Mouse (Mus musculus) kidney, embryonic 14.5 days (tissue): ENCODE measurements around the gene Acer2. TPM values are rescaled to one million over a fixed set of nuclear protein-coding genes. Genes with fewer than 3 reads are reported as not detected.

ENCODE experiments used
- ATAC-seq: fragments of 200-750 bp; cut with Nextera tagmentation; 2 replicates; pipeline ENCODE4 v1.8.0; 2017; ENCODE audit warnings: moderate number of reproducible peaks, mild to moderate bottlenecking, moderate TSS enrichment, moderate library complexity; ENCODE audit not compliant: low FRiP score, low TSS enrichment
- H3K27ac ChIP-seq: fragments of 300-500 bp; sonication (generic); 2 replicates; pipeline ENCODE4 v1.5.1; 2014; ENCODE audit warnings: low read depth, mild to moderate bottlenecking, low read length, moderate library complexity, mixed read lengths
- H3K27me3 ChIP-seq: fragments of 300-500 bp; sonication (generic); 2 replicates; pipeline ENCODE4 v1.6.1; 2014; ENCODE audit warnings: mild to moderate bottlenecking, low read length; ENCODE audit not compliant: control insufficient read depth, insufficient read depth
- H3K36me3 ChIP-seq: fragments of 300-500 bp; sonication (generic); 2 replicates; pipeline ENCODE4 v1.6.1; 2014; ENCODE audit warnings: low read length, mixed read lengths; ENCODE audit not compliant: control insufficient read depth, insufficient read depth
- H3K4me1 ChIP-seq: fragments of 300-500 bp; sonication (generic); 2 replicates; pipeline ENCODE4 v1.6.1; 2014; ENCODE audit warnings: low read length, mixed read lengths; ENCODE audit not compliant: control insufficient read depth, insufficient read depth
- H3K4me2 ChIP-seq: fragments of 300-500 bp; sonication (generic); replicated peaks from 2 replicates; pipeline ENCODE4 v1.6.1; 2014; ENCODE audit warnings: low read depth, mild to moderate bottlenecking, low read length
- H3K4me3 ChIP-seq: fragments of 300-500 bp; sonication (generic); 2 replicates; pipeline ENCODE4 v1.5.1; 2014; ENCODE audit warnings: mild to moderate bottlenecking, low read length
- H3K9ac ChIP-seq: fragments of 300-500 bp; sonication (generic); 2 replicates; pipeline ENCODE4 v1.6.1; 2014; ENCODE audit warnings: low read depth, mild to moderate bottlenecking, low read length, moderate library complexity
- H3K9me3 ChIP-seq: fragments of 300-500 bp; sonication (generic); 2 replicates; pipeline ENCODE4 v1.6.1; 2016; ENCODE audit warnings: low read length; ENCODE audit not compliant: control insufficient read depth
- WGBS: fragments of 180-500 bp; shearing (Covaris S2); extraction: QIAGEN DNeasy Blood & Tissue Kit; methylation state at CpG from one replicate; pipeline ENCODE4 v1.1.7; 2014; 5-methylcytosine and 5-hydroxymethylcytosine counted together
- polyA plus RNA-seq: library from polyadenylated mRNA; unstranded; fragments of >200 nt; fragmentation: Nextera tagmentation; extraction: Ambion mirVana; gene quantifications from 2 replicates; pipeline ENCODE4 v1.2.1, GENCODE M21; 2014

Gene Acer2
- polyA plus RNA-seq, 1 experiment from 2014 or later = 38.5 TPM

- Histone ChIP-seq H3K9me3 (no peaks in the 10 kb centered on the region), H3K27me3 (no peaks in the 10 kb centered on the region), H3K9ac (no peak overlapping the region), H3K36me3 (no peaks in the 10 kb centered on the region), H3K27ac (no peak overlapping the region), H3K4me2 (no peak overlapping the region), H3K4me1 (no peaks in the 10 kb centered on the region), H3K4me3 (no peak overlapping the region)
- no peak for ATAC-seq
- 81% methylated on average over 4 of the region's 4 CpGs for WGBS
These were observed 81.3 kb downstream of the Acer2 start for GRCm38 (mm10) chr4:86955448-86955847.

GRCm38 (mm10) chr4:86957576-86958411 lies 83.6 kb downstream of the Acer2 start:
- 43% methylated on average over 14 of the region's 14 CpGs for WGBS
- Histone ChIP-seq H3K4me3 (no peak overlapping the region), H3K4me2 (no peak overlapping the region), H3K36me3 (no peaks in the 10 kb centered on the region), H3K9ac (no peak overlapping the region), H3K9me3 (no peaks in the 10 kb centered on the region), H3K4me1 (no peaks in the 10 kb centered on the region), H3K27ac (no peak overlapping the region), H3K27me3 (no peaks in the 10 kb centered on the region)
- 0 out of 2 replicates have a peak, but pooled peaks have one; percentile 32 for ATAC-seq

- Histone ChIP-seq H3K36me3 (no peaks in the 10 kb centered on the region), H3K4me2 (no peak overlapping the region), H3K4me3 (no peak overlapping the region), H3K27me3 (no peaks in the 10 kb centered on the region), H3K9ac (no peak overlapping the region), H3K27ac (no peak overlapping the region), H3K4me1 (no peaks in the 10 kb centered on the region), H3K9me3 (no peaks in the 10 kb centered on the region)
- 87% methylated on average over 5 of the region's 5 CpGs for WGBS
- ATAC-seq = no peak
These were observed 103.1 kb downstream of the Acer2 start for GRCm38 (mm10) chr4:86977272-86977671.

Other genes with a start within 250 kb of the Acer2 start
- 50.4 and 56.5 TPM in 2 replicates for gene Plin2, start 204.3 kb upstream of the Acer2 start, polyA plus RNA-seq
- gene Dennd4c, start 125.8 kb upstream of the Acer2 start, polyA plus RNA-seq = 4.9 and 10.3 TPM in 2 replicates
- 812 and 921 TPM in 2 replicates for gene Rps6, start 17.0 kb upstream of the Acer2 start, polyA plus RNA-seq